Mouse (Mus musculus) neural tube, embryonic 13.5 days (tissue): ENCODE data around the gene Fam151b. TPM values are rescaled to one million over a fixed set of nuclear protein-coding genes. Genes with fewer than 3 reads are reported as not detected.

ENCODE experiments used
- ATAC-seq: fragments of 200-750 bp; cut with Nextera tagmentation; 2 replicates; pipeline ENCODE4 v1.8.0; 2017; ENCODE audit warnings: low read depth, mild to moderate bottlenecking, moderate TSS enrichment, moderate library complexity
- H3K27ac ChIP-seq: fragments of 300-500 bp; sonication (generic); replicated peaks from 2 replicates; pipeline ENCODE4 v1.5.1; 2015; ENCODE audit warnings: moderate library complexity, mild to moderate bottlenecking, inconsistent platforms
- H3K27me3 ChIP-seq: fragments of 300-500 bp; sonication (generic); 2 replicates; pipeline ENCODE4 v1.6.1; 2015; ENCODE audit warnings: mild to moderate bottlenecking, inconsistent platforms
- H3K36me3 ChIP-seq: fragments of 300-500 bp; sonication (generic); 2 replicates; pipeline ENCODE4 v1.6.1; 2015; ENCODE audit warnings: mild to moderate bottlenecking, inconsistent platforms
- H3K4me1 ChIP-seq: fragments of 300-500 bp; sonication (generic); replicated peaks from 2 replicates; pipeline ENCODE4 v1.6.1; 2015; ENCODE audit warnings: inconsistent platforms
- H3K4me2 ChIP-seq: fragments of 300-500 bp; sonication (generic); 2 replicates; pipeline ENCODE4 v1.6.1; 2015; ENCODE audit warnings: inconsistent platforms, mild to moderate bottlenecking, moderate library complexity
- H3K4me3 ChIP-seq: fragments of 300-500 bp; sonication (generic); 2 replicates; pipeline ENCODE4 v1.5.1; 2015; ENCODE audit warnings: mild to moderate bottlenecking, inconsistent platforms
- H3K9ac ChIP-seq: fragments of 300-500 bp; sonication (generic); 2 replicates; pipeline ENCODE4 v1.6.1; 2015; ENCODE audit warnings: moderate library complexity, mild to moderate bottlenecking, inconsistent platforms
- H3K9me3 ChIP-seq: fragments of 300-500 bp; sonication (generic); 2 replicates; pipeline ENCODE4 v1.6.1; 2016; ENCODE audit warnings: inconsistent platforms
- WGBS: fragments of 180-500 bp; shearing (Covaris S2); methylation state at CpG from one replicate; pipeline ENCODE4 v1.1.7; 2015; 5-methylcytosine and 5-hydroxymethylcytosine counted together
- polyA plus RNA-seq: library from polyadenylated mRNA; unstranded; fragments of >200 nt; fragmentation: Nextera tagmentation; extraction: Ambion mirVana; gene quantifications from 2 replicates; pipeline ENCODE4 v1.2.1, GENCODE M21; 2015

Gene Fam151b
- polyA plus RNA-seq, 1 experiment from 2014 or later, result 0.17 TPM

DNA sequence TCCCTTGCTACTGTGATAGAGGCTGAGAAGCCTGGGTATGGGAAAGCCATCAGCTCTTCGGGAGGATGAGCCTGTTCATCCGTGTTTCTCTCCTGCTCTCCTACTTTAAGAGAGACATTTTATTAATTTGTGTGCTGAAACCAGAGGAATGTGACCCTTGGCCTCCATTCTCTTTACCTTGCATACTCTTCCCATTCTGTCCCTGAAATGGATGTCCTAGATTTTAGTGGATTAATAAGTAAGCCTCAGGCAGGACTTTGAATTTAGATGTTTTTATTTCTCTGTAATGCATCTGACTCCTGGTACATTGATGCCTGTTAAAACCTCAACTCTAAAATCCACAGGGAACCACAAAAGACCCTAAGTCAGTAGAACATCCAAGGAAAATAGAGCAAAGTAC is 14.4 kb downstream of the Fam151b start:
- Histone ChIP-seq H3K27me3 (no peaks in the 10 kb centered on the region), H3K4me1 (no peaks in the 10 kb centered on the region), H3K36me3 (peaks cover 29% of the 10 kb centered on the region), H3K4me2 (no peak overlapping the region), H3K27ac (no peak overlapping the region), H3K4me3 (no peak overlapping the region), H3K9ac (no peak overlapping the region), H3K9me3 (no peaks in the 10 kb centered on the region)
- no peak for ATAC-seq
- WGBS, result 73% methylated on average over 2 of the region's 2 CpGs

DNA sequence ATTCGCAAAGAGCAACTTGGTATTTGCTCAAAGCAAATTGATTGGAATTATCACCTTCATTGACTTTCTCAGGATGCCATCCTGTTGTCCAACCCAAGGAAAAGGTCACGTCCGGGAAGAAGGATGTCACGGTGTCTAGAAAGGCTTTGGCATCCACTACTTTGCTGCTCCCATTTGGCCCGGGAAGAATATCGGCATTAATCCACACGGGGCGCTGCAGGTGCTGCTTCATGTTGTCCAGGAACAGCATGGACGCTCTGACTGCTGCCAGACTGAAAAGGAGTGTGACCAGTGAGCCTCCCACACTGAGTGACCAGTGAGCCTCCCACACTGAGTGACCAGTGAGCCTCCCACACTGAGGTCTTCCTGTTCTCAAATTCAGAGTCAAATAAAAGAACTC is 15.9 kb downstream of the Fam151b start:
- 77% methylated on average over 9 of the region's 9 CpGs for WGBS

DNA sequence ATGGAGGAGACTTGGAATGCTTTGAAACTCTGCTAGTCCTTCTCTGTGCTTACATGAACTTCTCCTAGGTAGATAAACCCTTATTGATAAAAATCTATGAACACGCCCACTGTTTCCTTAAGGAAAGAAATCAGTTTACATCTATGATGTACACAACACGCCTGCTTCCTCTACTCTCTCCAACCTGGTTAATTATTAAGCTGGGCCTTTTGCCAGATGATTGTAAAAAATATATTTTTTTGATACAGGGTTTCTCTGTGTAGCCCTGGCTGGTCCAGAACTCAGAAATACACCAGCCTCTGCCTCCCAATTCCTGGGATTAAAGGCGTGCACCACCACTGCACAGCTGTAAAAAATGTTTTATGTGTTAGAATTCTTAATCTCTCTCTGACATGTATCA is 19.1 kb downstream of the Fam151b start:
- no peak for ATAC-seq
- Histone ChIP-seq H3K36me3 (peaks cover 23% of the 10 kb centered on the region), H3K9me3 (no peaks in the 10 kb centered on the region), H3K4me1 (no peaks in the 10 kb centered on the region), H3K9ac (no peak overlapping the region), H3K4me3 (no peak overlapping the region), H3K27me3 (no peaks in the 10 kb centered on the region), H3K4me2 (no peak overlapping the region), H3K27ac (no peak overlapping the region)
- WGBS, result 89% methylated on average over 3 of the region's 3 CpGs

More for the DNA sequence above, 15.9 kb downstream of the Fam151b start:
- no peaks in the 10 kb centered on the region for H3K9me3 ChIP-seq
- ATAC-seq, result no peak
- peaks cover 23% of the 10 kb centered on the region for H3K36me3 ChIP-seq
- no peaks in the 10 kb centered on the region for H3K4me1 ChIP-seq
- no peak overlapping the region for H3K4me2 ChIP-seq
- no peak overlapping the region for H3K27ac ChIP-seq
- no peak overlapping the region for H3K4me3 ChIP-seq
- no peak overlapping the region for H3K9ac ChIP-seq
- H3K27me3 ChIP-seq, result no peaks in the 10 kb centered on the region

DNA sequence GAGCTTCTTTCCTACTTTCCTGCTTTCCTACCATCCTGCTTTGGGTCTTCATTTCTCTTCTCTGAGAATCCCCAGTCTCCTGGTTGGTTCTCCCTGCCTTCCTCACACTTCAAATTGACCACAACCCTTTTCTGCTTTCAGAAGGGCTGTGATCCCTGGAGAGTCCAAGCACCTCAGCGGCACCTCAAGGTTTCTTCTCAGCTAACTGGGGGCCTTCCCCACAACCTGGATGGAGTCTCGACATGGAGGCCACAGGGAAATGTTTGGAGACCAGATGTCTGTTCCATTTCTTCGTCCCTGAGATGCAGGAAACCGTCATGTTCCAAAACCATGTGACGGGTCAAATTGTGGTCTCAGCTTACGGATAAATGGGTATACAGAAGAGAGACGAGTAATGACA is 36.9 kb downstream of the Fam151b start:
- no peak overlapping the region for H3K9ac ChIP-seq
- H3K9me3 ChIP-seq, result no peaks in the 10 kb centered on the region
- no peaks in the 10 kb centered on the region for H3K27me3 ChIP-seq
- 91% methylated on average over 7 of the region's 7 CpGs for whole genome bisulfite sequencing
- H3K4me2 ChIP-seq, result no peak overlapping the region
- no peak overlapping the region for H3K4me3 ChIP-seq
- H3K27ac ChIP-seq, result no peak overlapping the region
- H3K4me1 ChIP-seq, result no peaks in the 10 kb centered on the region
- no peak for ATAC-seq
- H3K36me3 ChIP-seq, result no peaks in the 10 kb centered on the region

DNA sequence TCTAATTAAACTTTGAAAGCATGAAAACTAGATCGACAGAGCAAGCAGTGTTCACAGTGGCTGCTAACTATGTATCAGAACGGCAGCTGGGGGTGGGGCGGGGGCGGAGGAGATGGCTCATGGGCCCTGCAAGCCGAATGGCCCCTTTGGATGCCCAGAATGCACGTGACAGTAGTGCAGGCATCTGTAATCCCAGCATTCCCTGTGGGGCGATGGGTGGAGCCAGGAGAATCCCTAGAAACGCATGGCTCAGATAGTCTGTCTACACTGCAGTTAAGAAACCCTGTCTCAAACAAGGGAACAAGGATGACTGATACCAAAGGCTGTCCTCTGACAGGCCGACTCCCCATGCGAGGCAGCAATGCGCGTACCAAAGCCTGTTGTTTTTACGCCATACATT is 43.5 kb downstream of the Fam151b start:
- ATAC-seq, result no peak
- no peak overlapping the region for H3K9ac ChIP-seq

DNA sequence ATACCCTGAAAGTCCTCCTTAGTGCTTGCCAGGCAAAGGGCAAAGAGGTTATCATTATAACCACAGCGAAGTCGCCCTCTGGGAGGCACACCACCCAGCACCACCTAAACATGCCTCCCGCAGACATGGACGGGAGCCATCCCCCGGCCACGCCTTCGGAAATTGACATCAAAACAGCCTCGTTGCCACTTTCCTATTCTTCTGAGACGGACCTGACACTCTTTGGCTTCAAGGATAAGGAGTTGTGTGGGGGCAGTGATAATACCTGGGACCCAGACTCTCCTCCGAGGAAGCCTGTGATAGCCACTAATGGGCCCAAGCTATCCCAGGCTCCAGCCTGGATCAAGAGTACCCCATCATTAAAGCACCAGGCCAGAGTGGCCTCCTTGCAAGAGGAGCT is 45.2 kb downstream of the Fam151b start:
- Histone ChIP-seq H3K4me1 (no peaks in the 10 kb centered on the region), H3K4me2 (no peak overlapping the region), H3K4me3 (no peak overlapping the region), H3K27ac (no peak overlapping the region), H3K9ac (no peak overlapping the region), H3K27me3 (no peaks in the 10 kb centered on the region), H3K9me3 (no peaks in the 10 kb centered on the region), H3K36me3 (peaks cover 14% of the 10 kb centered on the region)
- WGBS, result 93% methylated on average over 10 of the region's 10 CpGs
- no peak for ATAC-seq

More for the DNA sequence above, 43.5 kb downstream of the Fam151b start:
- WGBS, result 80% methylated on average over 13 of the region's 13 CpGs
- Histone ChIP-seq H3K9me3 (no peaks in the 10 kb centered on the region), H3K27ac (no peak overlapping the region), H3K36me3 (peaks cover 14% of the 10 kb centered on the region), H3K4me2 (no peak overlapping the region), H3K4me1 (no peaks in the 10 kb centered on the region), H3K27me3 (no peaks in the 10 kb centered on the region), H3K4me3 (no peak overlapping the region)

DNA sequence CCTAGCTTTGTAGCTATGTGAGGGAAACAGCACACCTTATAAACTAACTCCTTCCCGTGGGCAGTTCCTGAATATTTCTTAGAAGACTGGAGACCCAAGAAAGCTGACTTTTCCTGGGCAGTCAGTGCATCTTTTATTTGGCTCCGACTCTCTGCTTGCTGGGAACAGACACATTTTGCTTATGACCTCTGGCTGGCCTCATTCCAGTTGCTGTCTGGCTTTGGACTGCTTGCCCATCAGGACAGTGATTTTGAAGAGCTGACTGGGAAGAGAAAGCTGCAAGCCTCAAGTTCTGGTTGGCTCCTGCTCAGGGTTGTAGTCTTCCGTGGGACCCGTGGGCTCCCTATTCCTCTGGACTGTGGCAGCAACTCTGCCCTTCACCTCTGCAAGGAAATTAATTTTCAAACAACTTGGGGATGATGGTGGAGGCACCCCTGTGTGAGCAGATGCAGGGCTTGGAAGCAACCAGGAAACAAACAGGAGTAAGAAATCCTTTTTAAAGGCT is 56.4 kb downstream of the Fam151b start:
- WGBS, result 48% methylated on average over 4 of the region's 4 CpGs
- H3K27me3 ChIP-seq, result peaks cover 68% of the 10 kb centered on the region

DNA sequence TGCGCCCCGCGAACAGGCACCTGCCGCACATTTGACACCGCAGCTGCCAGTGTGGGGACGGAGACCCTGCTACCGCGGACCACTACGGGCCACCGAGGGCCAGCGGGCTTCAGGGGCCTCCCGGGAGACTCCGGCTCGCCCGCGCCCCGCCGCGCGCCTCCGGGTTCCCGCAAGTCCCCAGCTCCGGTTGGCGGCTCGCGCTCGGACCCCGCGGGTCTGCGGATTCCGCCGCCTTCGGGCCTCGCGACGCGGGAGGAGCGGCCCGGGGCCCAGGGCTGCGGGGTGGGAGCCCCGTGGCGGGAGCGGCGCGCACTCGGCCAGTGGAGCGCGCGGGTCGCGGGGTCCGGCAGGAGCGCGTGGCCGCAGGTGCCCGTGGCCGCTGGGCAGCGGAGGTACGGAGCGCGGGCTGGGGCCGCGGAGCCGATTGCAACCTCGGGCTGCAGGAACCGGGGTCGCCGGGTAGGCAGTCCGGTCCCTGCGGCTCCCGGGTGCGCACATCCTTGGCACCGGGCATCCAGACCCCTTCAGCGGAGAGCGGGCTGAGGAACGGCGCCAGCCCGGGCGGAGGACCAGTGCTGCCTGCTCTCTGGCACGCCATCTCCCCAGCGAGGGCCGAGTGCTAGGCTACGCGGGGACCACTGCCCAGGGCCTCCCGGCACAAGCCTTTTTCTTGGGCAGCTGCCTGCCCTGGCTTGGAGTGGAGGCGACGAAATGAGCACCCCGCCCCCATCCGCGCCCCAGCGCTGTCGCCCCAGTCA is 57.3 kb downstream of the Fam151b start:
- peak; percentile 77 for ATAC-seq
- no peaks in the 10 kb centered on the region for H3K36me3 ChIP-seq
- H3K27me3 ChIP-seq, result peaks cover 68% of the 10 kb centered on the region
- peak overlapping the region; percentile 68 for H3K4me3 ChIP-seq
- H3K9me3 ChIP-seq, result no peaks in the 10 kb centered on the region
- under 1% methylated on average over 84 of the region's 92 CpGs for WGBS
- peak overlapping the region; percentile 96 for H3K4me2 ChIP-seq
- peak overlapping the region; percentile 75 for H3K9ac ChIP-seq
- H3K4me1 ChIP-seq, result peaks cover 18% of the 10 kb centered on the region
- no peak overlapping the region for H3K27ac ChIP-seq

More for the DNA sequence above, 56.4 kb downstream of the Fam151b start:
- peaks cover 18% of the 10 kb centered on the region for H3K4me1 ChIP-seq
- peak overlapping the region; percentile 96 for H3K4me2 ChIP-seq
- no peaks in the 10 kb centered on the region for H3K9me3 ChIP-seq
- peak overlapping the region; percentile 68 for H3K4me3 ChIP-seq
- no peaks in the 10 kb centered on the region for H3K36me3 ChIP-seq
- ATAC-seq, result no peak
- H3K9ac ChIP-seq, result no peak overlapping the region; the same call in 1 of the 2 replicates
- no peak overlapping the region for H3K27ac ChIP-seq

DNA sequence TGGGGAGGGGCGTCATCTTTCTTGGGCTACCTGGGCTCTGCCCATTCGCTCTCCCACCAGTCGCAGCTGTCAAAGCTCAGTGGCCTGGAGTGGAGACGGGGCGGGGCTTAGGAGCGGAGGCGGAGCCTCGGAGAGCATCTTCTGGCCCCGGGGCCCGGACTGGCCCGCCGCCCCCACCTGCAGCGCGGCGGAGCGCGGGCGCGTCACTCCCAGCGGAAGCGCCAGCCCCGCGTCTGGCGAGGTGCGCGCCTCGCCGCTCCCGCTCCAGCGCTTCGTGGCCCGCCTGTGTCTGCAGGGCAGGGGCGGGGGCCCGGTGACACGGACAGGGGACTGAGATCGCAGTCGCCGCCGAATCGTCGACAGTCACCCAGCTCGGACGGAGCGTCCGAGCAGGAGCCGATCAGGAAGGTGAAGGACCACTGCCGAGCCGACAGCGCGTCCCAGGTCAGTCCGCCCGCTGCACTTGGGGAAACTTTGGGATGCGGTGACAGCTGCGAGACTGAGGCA is 58.0 kb downstream of the Fam151b start, which contains the start of gene Ankrd34b:
Gene Ankrd34b (plus strand): TSS at position 139 of the 507 bp plus-strand sequence.
- Histone ChIP-seq H3K9ac (peak within 1 kb of the TSS; percentile 75), H3K27me3 (peaks cover 71% of the 10 kb centered on the region), H3K4me2 (peak within 1 kb of the TSS; percentile 96), H3K36me3 (no peaks in the 10 kb centered on the region), H3K9me3 (no peaks in the 10 kb centered on the region), H3K27ac (no peak within 1 kb of the TSS), H3K4me1 (peaks cover 18% of the 10 kb centered on the region), H3K4me3 (peak within 1 kb of the TSS; percentile 68)
- WGBS, result under 1% methylated on average over 54 of the region's 54 CpGs
- peak; percentile 92 for ATAC-seq

DNA sequence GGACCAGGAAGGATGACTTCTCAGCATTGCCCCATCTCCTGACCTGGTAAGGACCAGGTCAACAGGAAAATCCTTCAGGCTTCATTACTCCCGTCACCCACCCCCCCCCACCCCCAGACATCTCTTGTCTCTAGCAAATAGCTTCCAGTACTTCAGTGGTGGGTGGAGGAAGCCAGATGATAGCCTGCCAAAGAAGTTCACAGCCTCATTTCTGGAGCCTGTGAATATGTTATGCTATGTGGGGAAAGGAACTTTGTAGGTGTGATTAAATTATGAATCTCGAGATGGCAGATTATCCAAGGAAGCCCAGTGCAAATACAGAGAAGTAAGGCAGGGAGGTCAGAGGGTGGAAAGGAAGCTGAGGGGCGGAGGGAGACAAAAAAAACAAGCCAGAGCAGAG is 60.1 kb downstream of the Fam151b start:
- Histone ChIP-seq H3K9ac (no peak overlapping the region), H3K4me3 (no peak overlapping the region), H3K4me1 (peaks cover 18% of the 10 kb centered on the region), H3K9me3 (no peaks in the 10 kb centered on the region), H3K27ac (no peak overlapping the region), H3K27me3 (peaks cover 63% of the 10 kb centered on the region), H3K36me3 (no peaks in the 10 kb centered on the region), H3K4me2 (no peak overlapping the region)
- no peak for ATAC-seq
- 70% methylated on average over 3 of the region's 3 CpGs for WGBS

DNA sequence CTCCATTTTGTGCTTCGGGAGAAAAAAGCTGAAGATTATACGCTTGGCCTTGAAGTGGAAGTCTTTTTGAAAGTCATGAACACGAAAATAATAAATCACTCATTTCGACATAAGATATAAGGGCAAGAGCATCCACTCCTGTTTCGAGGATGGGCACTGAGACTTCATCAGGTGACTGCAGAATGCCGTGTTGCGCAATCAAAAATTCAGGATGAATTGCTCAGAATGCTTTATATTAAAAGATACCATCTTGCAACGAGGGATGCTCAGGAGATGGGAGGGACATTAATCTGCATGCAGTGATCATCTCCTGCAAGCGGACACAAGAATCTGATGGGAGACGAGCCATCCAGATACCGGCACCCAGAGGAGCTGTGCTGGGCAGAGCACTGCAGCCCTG is 64.2 kb downstream of the Fam151b start:
- Histone ChIP-seq H3K36me3 (no peaks in the 10 kb centered on the region), H3K4me3 (no peak overlapping the region), H3K4me1 (no peaks in the 10 kb centered on the region), H3K9ac (no peak overlapping the region), H3K4me2 (no peak overlapping the region), H3K27ac (no peak overlapping the region), H3K9me3 (no peaks in the 10 kb centered on the region), H3K27me3 (peaks cover 22% of the 10 kb centered on the region)
- WGBS, result 88% methylated on average over 11 of the region's 11 CpGs
- ATAC-seq, result no peak

DNA sequence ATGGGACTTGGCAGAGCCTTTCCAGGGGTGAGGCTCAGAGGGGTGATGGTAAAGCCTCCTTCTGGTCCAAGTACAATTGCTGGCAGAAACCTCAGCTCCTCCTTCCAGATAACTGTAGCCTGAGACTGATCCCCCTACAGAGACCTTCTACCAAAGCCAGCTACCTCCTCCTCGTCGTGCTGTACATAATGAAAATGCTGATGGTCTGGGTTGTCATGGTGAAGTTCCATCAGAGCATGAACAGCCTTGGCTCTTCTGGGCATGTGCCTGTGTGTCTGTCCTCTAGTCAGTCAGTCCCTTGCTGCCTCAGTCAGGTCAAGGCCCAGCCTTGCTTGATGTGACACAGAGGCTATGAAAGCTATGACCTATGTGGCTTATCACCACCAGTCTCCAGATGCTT is 73.3 kb downstream of the Fam151b start:
- 60% methylated on average over 2 of the region's 2 CpGs for WGBS
- Histone ChIP-seq H3K4me2 (no peak overlapping the region), H3K4me3 (no peak overlapping the region), H3K9ac (no peak overlapping the region), H3K9me3 (no peaks in the 10 kb centered on the region), H3K36me3 (no peaks in the 10 kb centered on the region), H3K4me1 (no peaks in the 10 kb centered on the region), H3K27ac (no peak overlapping the region), H3K27me3 (no peaks in the 10 kb centered on the region)
- no peak for ATAC-seq
